22 mouse cellular contexts compared by ENCODE assay signal in the genomic region with DNA sequence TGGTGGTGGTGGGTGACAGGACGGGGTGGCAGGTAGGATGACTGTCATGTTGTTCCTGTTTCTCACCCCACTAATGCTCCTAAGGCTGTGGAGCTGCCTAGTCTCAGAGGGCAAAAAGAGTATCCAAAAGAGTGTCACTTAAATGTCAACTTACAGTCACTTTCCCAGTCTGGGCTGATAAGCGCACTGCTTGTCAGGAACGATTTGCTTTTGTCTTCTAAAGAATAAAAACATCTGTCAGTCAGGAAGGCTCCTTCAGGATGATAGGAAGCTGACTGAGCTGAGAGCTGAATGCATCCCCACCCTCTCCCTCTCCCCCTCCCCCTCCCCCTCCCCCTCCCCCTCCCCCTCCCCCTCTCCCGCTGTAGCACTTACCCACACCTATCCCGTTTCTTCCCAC.
"Had no signal": no experiment of that assay in that cellular context is flagged by ENCODE, and none has a peak within 500 bp of the region (broad histone marks: within the 10 kb centered on the region; RNA-seq: fewer than 3 reads in every experiment).

No protein-coding gene starts in this region.

- H3K9ac ChIP-seq: kidney, embryonic 15.5 days; limb, embryonic 12.5 days; limb, embryonic 15.5 days; liver, embryonic 14.5 days; liver, postnatal 0 days; midbrain, embryonic 13.5 days; neural tube, embryonic 13.5 days; stomach, embryonic 15.5 days had no signal

- H3K4me1 ChIP-seq: kidney, embryonic 15.5 days; limb, embryonic 15.5 days; midbrain, embryonic 13.5 days; stomach, embryonic 15.5 days had no signal

- H3K4me3 ChIP-seq: kidney, embryonic 15.5 days; limb, embryonic 12.5 days; limb, embryonic 15.5 days; midbrain, embryonic 10.5 days; midbrain, embryonic 13.5 days; myocyte; neural tube, embryonic 13.5 days; stomach, embryonic 15.5 days had no signal

- H3K9me3 ChIP-seq: kidney, embryonic 15.5 days; limb, embryonic 12.5 days; limb, embryonic 15.5 days; midbrain, embryonic 10.5 days; midbrain, embryonic 13.5 days; neural tube, embryonic 13.5 days; stomach, embryonic 15.5 days had no signal

- H3K27ac ChIP-seq: kidney, embryonic 15.5 days; limb, embryonic 12.5 days; limb, embryonic 15.5 days; liver, embryonic 14.5 days; midbrain, embryonic 10.5 days; midbrain, embryonic 13.5 days; neural tube, embryonic 13.5 days; stomach, embryonic 15.5 days had no signal

- H3K36me3 ChIP-seq: kidney, embryonic 15.5 days; limb, embryonic 12.5 days; limb, embryonic 15.5 days; midbrain, embryonic 10.5 days; midbrain, embryonic 13.5 days; neural tube, embryonic 13.5 days; stomach, embryonic 15.5 days had no signal

- DNase-seq: kidney, adult 8-10 months; kidney, postnatal 10 days; kidney, postnatal 36 days; left cerebral cortex, postnatal 4 days; liver, postnatal 0 days; lung, postnatal 14 days; lung, postnatal 4 days; retina, postnatal 1 day; right cerebral cortex, postnatal 25 days; spleen, adult 18-20 months; thymus, postnatal 25 days had no signal

- H3K27me3 ChIP-seq: limb, embryonic 12.5 days; limb, embryonic 15.5 days; midbrain, embryonic 13.5 days; neural tube, embryonic 13.5 days; stomach, embryonic 15.5 days had no signal

- ATAC-seq: midbrain, embryonic 13.5 days; midbrain, embryonic 16.5 days had no signal

- H3K4me2 ChIP-seq: kidney, embryonic 15.5 days; limb, embryonic 12.5 days; limb, embryonic 15.5 days; liver, embryonic 11.5 days; midbrain, embryonic 13.5 days; neural tube, embryonic 13.5 days; stomach, embryonic 15.5 days had no signal
